Mouse (Mus musculus) small intestine, adult 2 months (tissue): ENCODE measurements around the gene Stat5b.

Source experiments
- CTCF ChIP-seq: fragments of 200-500 bp; IDR thresholded peaks from 2 replicates; pipeline ENCODE4 v1.5.1; 2012; ENCODE audit warnings: low read depth, mild to moderate bottlenecking, control low read depth, inconsistent platforms, low read length, moderate library complexity, mixed read lengths; ENCODE audit not compliant: insufficient replicate concordance, insufficient read length; ENCODE audit errors: extremely low read depth
- POLR2A ChIP-seq: fragments of 200-500 bp; IDR thresholded peaks from 2 replicates; pipeline ENCODE4 v1.6.1; 2012; ENCODE audit warnings: low read depth, mild to moderate bottlenecking, control low read depth, inconsistent platforms, low read length, moderate library complexity

- TF ChIP-seq POLR2A (no peak), CTCF (no peak)
Observed at GRCm38 (mm10) chr11:100796585-100796984, 53.9 kb downstream of the Stat5b start.
